10 mouse cellular contexts compared by ENCODE assay signal in genomic region chr8:12895535-12896150, GRCm38 (mm10). TPM values are rescaled to one million over a fixed set of nuclear protein-coding genes. Genes with fewer than 3 reads are reported as not detected.
DNase-seq lines count a peak whose midpoint lies in the region; ATAC-seq and TF ChIP-seq lines count a peak whose summit lies in the region.
"Had no signal": no experiment of that assay in that cellular context is flagged by ENCODE, and none has a peak within 500 bp of the region (broad histone marks: within the 10 kb centered on the region; RNA-seq: fewer than 3 reads in every experiment).

No protein-coding gene starts in this region.

- WGBS in intestine, postnatal 0 days = 70% methylated on average over 9 of the region's 9 CpGs
- WGBS in intestine, embryonic 15.5 days = 76% methylated on average over 9 of the region's 9 CpGs
- 70% methylated on average over 9 of the region's 9 CpGs for WGBS in midbrain, postnatal 0 days
- WGBS in midbrain, embryonic 15.5 days = 75% methylated on average over 9 of the region's 9 CpGs

- H3K9me3 ChIP-seq in intestine, postnatal 0 days (ENCODE audit: control insufficient read depth) = no peaks in the 10 kb centered on the region
- H3K9me3 ChIP-seq in intestine, embryonic 15.5 days = no peaks in the 10 kb centered on the region
- no peaks in the 10 kb centered on the region for H3K9me3 ChIP-seq in midbrain, postnatal 0 days (ENCODE audit: low read length)
- H3K9me3 ChIP-seq in midbrain, embryonic 15.5 days = no peaks in the 10 kb centered on the region
- H3K9me3 ChIP-seq: forebrain, embryonic 13.5 days had no signal

- H3K4me3 ChIP-seq in intestine, postnatal 0 days (ENCODE audit: low read depth, low read length) = no peak overlapping the region
- H3K4me3 ChIP-seq in intestine, embryonic 15.5 days (replicated peaks) = no peak overlapping the region
- no peak overlapping the region for H3K4me3 ChIP-seq in midbrain, postnatal 0 days (ENCODE audit: low read depth, low read length)
- no peak overlapping the region for H3K4me3 ChIP-seq in midbrain, embryonic 15.5 days
- H3K4me3 ChIP-seq: forebrain, embryonic 13.5 days had no signal

- H3K4me2 ChIP-seq in intestine, postnatal 0 days (replicated peaks; ENCODE audit: low read depth) = no peak overlapping the region
- no peak overlapping the region for H3K4me2 ChIP-seq in intestine, embryonic 15.5 days (replicated peaks)
- no peak overlapping the region for H3K4me2 ChIP-seq in midbrain, postnatal 0 days (ENCODE audit: low read depth, low read length, poor library complexity, severe bottlenecking)
- no peak overlapping the region for H3K4me2 ChIP-seq in midbrain, embryonic 15.5 days
- H3K4me2 ChIP-seq: forebrain, embryonic 13.5 days had no signal

- H3K4me1 ChIP-seq in intestine, postnatal 0 days (replicated peaks; ENCODE audit: control insufficient read depth, insufficient read depth, low read length) = no peaks in the 10 kb centered on the region
- peaks cover 6% of the 10 kb centered on the region; the same call in 1 of the 2 replicates for H3K4me1 ChIP-seq in intestine, embryonic 15.5 days (replicated peaks)
- no peaks in the 10 kb centered on the region for H3K4me1 ChIP-seq in midbrain, postnatal 0 days (ENCODE audit: insufficient read depth, low read length)
- H3K4me1 ChIP-seq in midbrain, embryonic 15.5 days = 0 out of 2 replicates have a peak, but pooled peaks cover 5% of the 10 kb centered on the region

- H3K27ac ChIP-seq in intestine, postnatal 0 days (ENCODE audit: low read depth, low read length) = no peak overlapping the region
- H3K27ac ChIP-seq in intestine, embryonic 15.5 days = no peak overlapping the region
- H3K27ac ChIP-seq in midbrain, postnatal 0 days (ENCODE audit: low read depth, low read length) = no peak overlapping the region
- no peak overlapping the region for H3K27ac ChIP-seq in midbrain, embryonic 15.5 days
- H3K27ac ChIP-seq: forebrain, embryonic 13.5 days had no signal

- H3K27me3 ChIP-seq in intestine, postnatal 0 days (replicated peaks; ENCODE audit: control insufficient read depth, insufficient read depth, low read length) = no peaks in the 10 kb centered on the region
- no peaks in the 10 kb centered on the region for H3K27me3 ChIP-seq in intestine, embryonic 15.5 days (replicated peaks)
- no peaks in the 10 kb centered on the region for H3K27me3 ChIP-seq in midbrain, postnatal 0 days (ENCODE audit: insufficient read depth, low read length)
- no peaks in the 10 kb centered on the region for H3K27me3 ChIP-seq in midbrain, embryonic 15.5 days (replicated peaks)
- H3K27me3 ChIP-seq: forebrain, embryonic 13.5 days had no signal

- no peaks in the 10 kb centered on the region for H3K36me3 ChIP-seq in intestine, postnatal 0 days (ENCODE audit: control insufficient read depth, insufficient read depth)
- H3K36me3 ChIP-seq in intestine, embryonic 15.5 days = no peaks in the 10 kb centered on the region
- no peaks in the 10 kb centered on the region for H3K36me3 ChIP-seq in midbrain, postnatal 0 days (ENCODE audit: insufficient read depth, low read length)
- H3K36me3 ChIP-seq in midbrain, embryonic 15.5 days (replicated peaks) = no peaks in the 10 kb centered on the region

- no peak overlapping the region for H3K9ac ChIP-seq in intestine, postnatal 0 days (ENCODE audit: low read depth, low read length)
- H3K9ac ChIP-seq in intestine, embryonic 15.5 days = no peak overlapping the region
- H3K9ac ChIP-seq in midbrain, postnatal 0 days (replicated peaks; ENCODE audit: low read length, poor library complexity, severe bottlenecking) = no peak overlapping the region
- no peak overlapping the region for H3K9ac ChIP-seq in midbrain, embryonic 15.5 days

- ATAC-seq in intestine, postnatal 0 days = no peak
- no peak for ATAC-seq in intestine, embryonic 15.5 days
- ATAC-seq in midbrain, postnatal 0 days (ENCODE audit: low FRiP score) = no peak
- no peak for ATAC-seq in midbrain, embryonic 15.5 days (replicated peaks)

- peak; percentile 62 for TF ChIP-seq CTCF in intestine, postnatal 0 days (IDR thresholded peaks at IDR 0.05; ENCODE audit: low read depth)
- peak; percentile 66 for TF ChIP-seq CTCF in midbrain, postnatal 0 days (IDR thresholded peaks at IDR 0.05)

- peak; percentile 39 to 40 for DNase-seq in cerebellum, adult 18-20 months
- no peak for DNase-seq in cerebellum, adult 8-10 months
- DNase-seq in midbrain, postnatal 0 days (ENCODE audit: low spot score) = no peak
- DNase-seq in MN1 (ENCODE audit: low spot score) = no peak
- DNase-seq in kidney, adult 18-20 months = no peak
- DNase-seq: gastrocnemius, postnatal 36 days had no signal

RNA-seq across cellular contexts. Expression of gene Mcf2l, which starts 22.0 kb away (rescaled TPM):
- 5.7 and 6.7 TPM in 2 replicates for polyA plus RNA-seq in intestine, postnatal 0 days (2015; fragmentation: Nextera tagmentation; extraction: Ambion mirVana)
- 13.1 and 13.7 TPM in 2 replicates for polyA plus RNA-seq in intestine, embryonic 15.5 days (2015; fragmentation: Nextera tagmentation; extraction: Ambion mirVana)
- total RNA-seq in midbrain, postnatal 0 days (2014; rRNA removed) = 391 and 405 TPM in 2 replicates
- polyA plus RNA-seq in midbrain, postnatal 0 days (2015; fragmentation: Nextera tagmentation; extraction: Ambion mirVana) = 130 and 136 TPM in 2 replicates
- polyA plus RNA-seq in midbrain, embryonic 15.5 days (2015; fragmentation: Nextera tagmentation; extraction: Ambion mirVana) = 176 and 189 TPM in 2 replicates

Comparison
In these comparisons a context has a peak if more than half of its experiments do, and no peak if none do; other contexts are left out.
1. DNase-seq: peak in cerebellum, adult 18-20 months (2 of 2); none in cerebellum, adult 8-10 months (single experiment), midbrain, postnatal 0 days (single experiment), MN1 (single experiment) and kidney, adult 18-20 months (single experiment).